Mouse (Mus musculus): ENCODE measurements around the gene Tmprss11a.

Tmprss11a gene

GRCm38 (mm10) chr5:86468890-86469289 is at the start of gene Tmprss11a:
TSS of gene Tmprss11a (minus strand) at chr5:86468990.
- no peak for DNase-seq

- no peak for DNase-seq
These were observed 49.7 kb upstream of the Tmprss11a start, which contains the start of gene Tmprss11g for GRCm38 (mm10) chr5:86518500-86518899. TSS of gene Tmprss11g (minus strand) at chr5:86518600.

- no peak for DNase-seq
These were observed 42.7 kb upstream of the Tmprss11a start for GRCm38 (mm10) chr5:86511538-86511937.

GRCm38 (mm10) chr5:86493453-86493852 is 24.7 kb upstream of the Tmprss11a start:
- DNase-seq, result no peak

- no peak for DNase-seq
These were observed 13.8 kb upstream of the Tmprss11a start for GRCm38 (mm10) chr5:86482562-86482961.

- DNase-seq, result no peak
These were observed 13.2 kb upstream of the Tmprss11a start for GRCm38 (mm10) chr5:86482031-86482430.

- no peak for DNase-seq
These were observed 5.1 kb upstream of the Tmprss11a start for GRCm38 (mm10) chr5:86473859-86474258.

GRCm38 (mm10) chr5:86439306-86439705 is 29.5 kb downstream of the Tmprss11a start:
- DNase-seq, result no peak

- DNase-seq, result no peak
These were observed 30.2 kb downstream of the Tmprss11a start for GRCm38 (mm10) chr5:86438548-86438947.

- DNase-seq, result no peak
These were observed 36.1 kb downstream of the Tmprss11a start for GRCm38 (mm10) chr5:86432697-86433096.

- no peak for DNase-seq
These were observed 37.7 kb downstream of the Tmprss11a start for GRCm38 (mm10) chr5:86431096-86431495.

- DNase-seq, result no peak
These were observed 47.3 kb downstream of the Tmprss11a start for GRCm38 (mm10) chr5:86421323-86422028.

GRCm38 (mm10) chr5:86419494-86419893 is 49.3 kb downstream of the Tmprss11a start:
- no peak for DNase-seq

- no peak for DNase-seq
These were observed 54.5 kb downstream of the Tmprss11a start for GRCm38 (mm10) chr5:86414280-86414679.

GRCm38 (mm10) chr5:86410815-86411214 is 58.0 kb downstream of the Tmprss11a start:
- no peak for DNase-seq

- DNase-seq, result no peak
These were observed 60.8 kb downstream of the Tmprss11a start for GRCm38 (mm10) chr5:86407941-86408340.

- DNase-seq, result no peak
These were observed 61.6 kb downstream of the Tmprss11a start for GRCm38 (mm10) chr5:86407191-86407590.

GRCm38 (mm10) chr5:86373320-86373719 is 95.5 kb downstream of the Tmprss11a start, which contains the start of gene Tmprss11d:
TSS of gene Tmprss11d (minus strand) at chr5:86373420.
- DNase-seq, result no peak
